Mouse (Mus musculus) monocyte, adult 2 months (primary cell): ENCODE data around the gene Zap70.

Source experiments
- DNase-seq, 2 experiments: peaks; one replicate each; pipeline ENCODE4 v3.0.0; 2022; ENCODE audit warnings: low spot score in 2 of 2, low read depth in 1 of 2

Gene Zap70

DNA sequence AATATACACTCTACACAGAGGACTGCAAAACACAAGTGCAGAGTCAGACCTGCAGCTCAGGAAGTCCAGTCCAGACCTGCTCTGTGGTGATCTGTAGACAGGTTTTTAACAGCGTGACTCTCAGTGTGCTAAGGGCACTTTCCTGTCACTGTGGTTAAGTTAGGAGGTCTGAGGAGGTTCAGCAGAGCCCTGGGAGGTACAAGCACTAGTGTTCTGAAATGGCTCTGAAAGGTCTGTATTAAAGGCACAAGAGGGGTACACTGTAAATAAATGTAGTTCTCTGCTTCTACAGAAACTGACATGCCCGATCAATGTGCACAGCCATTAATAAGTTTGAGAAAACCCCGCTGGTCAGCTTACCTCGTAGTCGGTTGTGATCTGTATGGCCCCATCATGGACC, 62.8 kb downstream of the Zap70 start:
- DNase-seq = no peak

GRCm38 (mm10) chr1:36830913-36831866, 69.6 kb downstream of the Zap70 start:
- no peak for DNase-seq
